Mouse (Mus musculus) CH12.LX (cell line): Measurements from ENCODE around the gene Pprc1.

Experiments used
- CHD1 ChIP-seq: IDR thresholded peaks from 2 replicates; pipeline ENCODE4 v1.6.1; 2012; ENCODE audit warnings: low read depth, low read length, improper control_type of control experiment, inconsistent platforms
- CHD2 ChIP-seq: IDR thresholded peaks from 2 replicates; pipeline ENCODE4 v1.6.1; 2011; ENCODE audit warnings: low read length, improper control_type of control experiment
- CTCF ChIP-seq, 2 experiments: IDR thresholded peaks in 1 of 2; conservative IDR thresholded peaks in 1 of 2; 2 replicates each; pipeline ENCODE4 v1.5.1; 2011 to 2012; ENCODE audit warnings: low read depth in 2 of 2, low read length in 2 of 2, improper control_type of control experiment in 1 of 2, inconsistent platforms in 1 of 2, mild to moderate bottlenecking in 1 of 2, moderate library complexity in 1 of 2
- EP300 ChIP-seq: IDR thresholded peaks from 2 replicates; pipeline ENCODE4 v1.6.1; 2011; ENCODE audit warnings: low read length, improper control_type of control experiment
- HCFC1 ChIP-seq: IDR thresholded peaks from 2 replicates; pipeline ENCODE4 v1.6.1; 2012; ENCODE audit warnings: low read depth, mild to moderate bottlenecking, inconsistent platforms, low read length, improper control_type of control experiment
- MAZ ChIP-seq: IDR thresholded peaks from 2 replicates; pipeline ENCODE4 v1.6.1; 2012; ENCODE audit warnings: low read depth, mild to moderate bottlenecking, inconsistent platforms, low read length, improper control_type of control experiment, moderate library complexity
- MEF2A ChIP-seq: IDR thresholded peaks from 2 replicates; pipeline ENCODE4 v1.6.1; 2014; ENCODE audit warnings: low read depth, mild to moderate bottlenecking, inconsistent platforms, low read length, improper control_type of control experiment, borderline replicate concordance
- NELFE ChIP-seq: IDR thresholded peaks from 2 replicates; pipeline ENCODE4 v1.6.1; 2011; ENCODE audit warnings: low read depth, low read length, improper control_type of control experiment
- POLR2A ChIP-seq: IDR thresholded peaks from 2 replicates; pipeline ENCODE4 v1.6.1; 2011; ENCODE audit warnings: low read depth, mild to moderate bottlenecking, improper control_type of control experiment, low read length
- RCOR1 ChIP-seq: conservative IDR thresholded peaks from 2 replicates; pipeline ENCODE4 v1.6.1; 2012; ENCODE audit warnings: low read depth, mild to moderate bottlenecking, inconsistent platforms, low read length, improper control_type of control experiment
- TBP ChIP-seq: conservative IDR thresholded peaks from 2 replicates; pipeline ENCODE4 v1.6.1; 2011; ENCODE audit warnings: low read depth, low read length, improper control_type of control experiment
- TCF12 ChIP-seq: IDR thresholded peaks from 2 replicates; pipeline ENCODE4 v1.6.1; 2014; ENCODE audit warnings: low read depth, mild to moderate bottlenecking, inconsistent platforms, low read length, improper control_type of control experiment

GRCm38 (mm10) chr19:46091641-46092040 is 47.0 kb downstream of the Pprc1 start:
- no peak for TF ChIP-seq MEF2A
- TF ChIP-seq EP300 = no peak
- no peak for TF ChIP-seq HCFC1
- TF ChIP-seq CHD1 = no peak
- no peak for TF ChIP-seq CTCF (conservative IDR thresholded peaks at IDR 0.05 in 1 of 2, IDR thresholded peaks at IDR 0.05 in 1 of 2; ENCODE audit: low read depth in 2 of 2, low read length in 2 of 2)
- no peak for TF ChIP-seq POLR2A
- TF ChIP-seq MAZ = no peak
- no peak for TF ChIP-seq RCOR1
- no peak for TF ChIP-seq CHD2
- TF ChIP-seq NELFE = no peak
- no peak for TF ChIP-seq TBP
- TF ChIP-seq TCF12 = no peak
